ENCODE assay signal across 9 mouse cellular contexts in the genomic region with DNA sequence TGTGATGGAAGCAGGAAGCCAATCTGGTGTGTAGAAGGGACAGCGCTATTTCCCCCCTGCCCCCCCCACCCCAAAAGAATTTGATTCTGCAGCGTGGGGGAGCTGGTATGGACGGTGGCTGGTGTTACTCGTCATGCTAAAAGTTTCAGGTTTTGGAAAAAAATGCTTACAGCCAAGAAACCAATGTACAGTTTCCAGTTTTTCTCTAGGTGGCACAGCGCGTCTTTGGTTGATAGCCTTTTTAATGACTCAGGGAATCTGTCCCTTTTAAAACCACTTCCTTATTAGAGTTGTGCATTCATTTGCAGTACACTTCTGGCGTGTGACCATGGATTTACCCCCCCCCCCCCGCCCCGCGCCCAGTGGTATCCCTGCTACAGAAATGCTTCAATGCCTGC. TPM values are rescaled to one million over a fixed set of nuclear protein-coding genes. Genes with fewer than 3 reads are reported as not detected.
DNase-seq lines count a peak whose midpoint lies in the region; ATAC-seq and TF ChIP-seq lines count a peak whose summit lies in the region.
"Had no signal": no experiment of that assay in that cellular context is flagged by ENCODE, and none has a peak within 500 bp of the region (broad histone marks: within the 10 kb centered on the region; RNA-seq: fewer than 3 reads in every experiment).

No protein-coding gene starts in this region.

- peak overlapping the region; percentile 72 for H3K9ac ChIP-seq in lung, embryonic 16.5 days (ENCODE audit: low read length)
- no peak overlapping the region for H3K9ac ChIP-seq in forebrain, postnatal 0 days
- no peak overlapping the region for H3K9ac ChIP-seq in liver, embryonic 13.5 days
- no peak overlapping the region for H3K9ac ChIP-seq in stomach, embryonic 15.5 days

- no peak for ATAC-seq in lung, embryonic 16.5 days (ENCODE audit: low read depth)
- ATAC-seq in forebrain, postnatal 0 days = no peak
- ATAC-seq in liver, embryonic 13.5 days (ENCODE audit: low read depth) = no peak
- no peak for ATAC-seq in stomach, embryonic 15.5 days (ENCODE audit: insufficient read depth, low FRiP score, low read depth)
- no peak for ATAC-seq in activated CD4-positive, CD25-positive, alpha-beta regulatory T cell, adult 4 months

- H3K4me3 ChIP-seq in lung, embryonic 16.5 days (ENCODE audit: low read length) = peak overlapping the region; percentile 74
- H3K4me3 ChIP-seq in forebrain, postnatal 0 days (ENCODE audit: low read depth, low read length) = peak overlapping the region; percentile 82
- H3K4me3 ChIP-seq in liver, embryonic 13.5 days (replicated peaks) = peak overlapping the region; percentile 59
- peak overlapping the region; percentile 71 for H3K4me3 ChIP-seq in stomach, embryonic 15.5 days (replicated peaks)

- no peaks in the 10 kb centered on the region for H3K9me3 ChIP-seq in lung, embryonic 16.5 days (ENCODE audit: control insufficient read depth, low read length)
- H3K9me3 ChIP-seq in forebrain, postnatal 0 days (ENCODE audit: low read length) = no peaks in the 10 kb centered on the region
- H3K9me3 ChIP-seq in liver, embryonic 13.5 days (replicated peaks) = no peaks in the 10 kb centered on the region
- no peaks in the 10 kb centered on the region for H3K9me3 ChIP-seq in stomach, embryonic 15.5 days

- H3K4me2 ChIP-seq in lung, embryonic 16.5 days (ENCODE audit: low read depth, low read length) = peak overlapping the region; percentile 98
- H3K4me2 ChIP-seq in forebrain, postnatal 0 days (ENCODE audit: low read depth) = peak overlapping the region; percentile 90
- peak overlapping the region; percentile 64 for H3K4me2 ChIP-seq in liver, embryonic 13.5 days
- H3K4me2 ChIP-seq in stomach, embryonic 15.5 days = peak overlapping the region; percentile 99

- WGBS in lung, embryonic 16.5 days = 13% methylated on average over 10 of the region's 10 CpGs
- 8% methylated on average over 10 of the region's 10 CpGs for WGBS in forebrain, postnatal 0 days
- 14% methylated on average over 10 of the region's 10 CpGs for WGBS in liver, embryonic 13.5 days (ENCODE audit: insufficient replicate concordance)
- 15% methylated on average over 10 of the region's 10 CpGs for WGBS in stomach, embryonic 15.5 days

- H3K4me1 ChIP-seq in lung, embryonic 16.5 days (replicated peaks; ENCODE audit: control insufficient read depth, insufficient read depth, low read length) = peaks cover 8% of the 10 kb centered on the region
- H3K4me1 ChIP-seq in forebrain, postnatal 0 days (ENCODE audit: insufficient read depth) = no peaks in the 10 kb centered on the region; the same call in 1 of the 2 replicates
- no peaks in the 10 kb centered on the region for H3K4me1 ChIP-seq in liver, embryonic 13.5 days (replicated peaks)
- peaks cover 15% of the 10 kb centered on the region; the same call in 1 of the 2 replicates for H3K4me1 ChIP-seq in stomach, embryonic 15.5 days

- TF ChIP-seq CTCF in forebrain, postnatal 0 days (IDR thresholded peaks at IDR 0.05; ENCODE audit: low read depth) = peak; percentile 46

- H3K27me3 ChIP-seq in lung, embryonic 16.5 days (ENCODE audit: control insufficient read depth, insufficient read depth, low read depth, low read length) = peaks cover 9% of the 10 kb centered on the region; the same call in 1 of the 2 replicates
- H3K27me3 ChIP-seq in forebrain, postnatal 0 days (ENCODE audit: insufficient read depth, low read length) = no peaks in the 10 kb centered on the region
- H3K27me3 ChIP-seq in liver, embryonic 13.5 days = peaks cover 52% of the 10 kb centered on the region
- no peaks in the 10 kb centered on the region for H3K27me3 ChIP-seq in stomach, embryonic 15.5 days (replicated peaks)

- H3K27ac ChIP-seq in lung, embryonic 16.5 days (ENCODE audit: low read length) = no peak overlapping the region
- no peak overlapping the region for H3K27ac ChIP-seq in forebrain, postnatal 0 days (ENCODE audit: low read depth, low read length)
- H3K27ac ChIP-seq in liver, embryonic 13.5 days = no peak overlapping the region
- H3K27ac ChIP-seq in stomach, embryonic 15.5 days = no peak overlapping the region

- no peaks in the 10 kb centered on the region for H3K36me3 ChIP-seq in lung, embryonic 16.5 days (ENCODE audit: control insufficient read depth, insufficient read depth, low read length)
- H3K36me3 ChIP-seq in forebrain, postnatal 0 days (ENCODE audit: insufficient read depth) = no peaks in the 10 kb centered on the region
- H3K36me3 ChIP-seq in liver, embryonic 13.5 days = no peaks in the 10 kb centered on the region
- H3K36me3 ChIP-seq in stomach, embryonic 15.5 days = no peaks in the 10 kb centered on the region

- no peak for DNase-seq in lung, postnatal 4 days
- DNase-seq in forebrain, postnatal 0 days = peak; percentile 39
- DNase-seq in liver, embryonic 13.5 days = no peak
- no peak for DNase-seq in kidney, adult 8-10 months
- no peak for DNase-seq in adrenal gland, postnatal 4 days (ENCODE audit: low spot score in 2 of 2)
- DNase-seq: cerebellum, postnatal 36 days had no signal

RNA-seq across cellular contexts. Expression of a gene that starts 1.9 kb away (rescaled TPM):
- 1.8 and 2.0 TPM in 2 replicates for polyA plus RNA-seq in lung, embryonic 16.5 days (2015; fragmentation: Nextera tagmentation; extraction: Ambion mirVana)
- 34.2 and 34.5 TPM in 2 replicates for total RNA-seq in forebrain, postnatal 0 days (2014; rRNA removed)
- 11.4 and 14.8 TPM in 2 replicates for polyA plus RNA-seq in forebrain, postnatal 0 days (2015; fragmentation: Nextera tagmentation; extraction: Ambion mirVana)
- polyA plus RNA-seq in liver, embryonic 13.5 days (2015; fragmentation: Nextera tagmentation; extraction: Ambion mirVana) = 0.57 and 0.58 TPM in 2 replicates
- polyA plus RNA-seq in stomach, embryonic 15.5 days (2015; fragmentation: Nextera tagmentation; extraction: Ambion mirVana) = 2.3 and 2.5 TPM in 2 replicates
- polyA plus RNA-seq in activated CD4-positive, CD25-positive, alpha-beta regulatory T cell, adult 4 months (2017; shearing (Covaris generic)) = under 1 TPM in 1 of 2 experiments, not detected in 1; 0.16 TPM
- 1 to 10 TPM; 4.1 TPM for total RNA-seq in adrenal gland, postnatal 4 days (2021)
